Mouse (Mus musculus) monocyte, adult 2 months (primary cell): ENCODE results near the gene Rack1.

Source experiments
- DNase-seq, 2 experiments: peaks; one replicate each; pipeline ENCODE4 v3.0.0; 2022; ENCODE audit warnings: low spot score in 2 of 2, low read depth in 1 of 2

The Rack1 gene

DNA sequence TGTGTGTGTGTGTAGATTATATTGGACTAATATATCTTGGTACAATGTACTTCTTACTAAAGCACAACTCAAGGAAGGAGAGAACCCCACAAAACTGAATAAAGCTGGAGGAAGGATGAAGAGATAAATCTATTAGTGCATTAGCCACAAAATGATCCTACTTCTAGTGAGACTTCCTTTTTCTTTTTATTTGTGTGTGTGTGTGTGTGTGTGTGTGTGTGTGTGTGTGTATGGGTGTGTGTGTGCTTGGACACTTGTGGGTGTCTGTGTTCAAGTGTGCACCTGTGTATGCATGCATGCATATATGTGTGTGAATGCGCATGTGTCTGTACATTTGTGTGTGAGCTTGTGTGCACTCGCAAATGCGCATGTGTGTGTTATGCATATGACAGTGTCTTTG is 6.9 kb upstream of the Rack1 start:
- no peak for DNase-seq

DNA sequence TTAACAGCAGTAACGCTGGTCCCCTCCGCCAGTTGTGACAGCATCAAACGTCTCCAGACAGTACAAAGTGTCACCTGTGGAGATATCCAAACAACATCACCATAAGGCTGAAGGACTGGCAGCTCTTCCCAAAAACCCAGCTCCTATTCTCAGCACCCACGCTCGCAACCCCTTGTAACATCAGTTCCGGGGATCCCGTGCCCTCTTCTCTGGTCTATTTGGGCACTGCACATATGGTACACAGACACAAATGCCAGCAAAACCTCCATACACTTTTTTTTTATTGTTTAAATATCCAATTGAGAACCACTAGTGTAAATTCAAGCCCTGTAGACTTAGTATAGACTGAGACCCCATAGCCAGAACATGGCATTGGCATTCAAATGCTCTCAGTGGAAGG is 4.9 kb upstream of the Rack1 start:
- peak in 1 of 2 experiments; percentile 22 for DNase-seq

GRCm38 (mm10) chr11:48796290-48796689 is 3.8 kb upstream of the Rack1 start:
- no peak for DNase-seq

GRCm38 (mm10) chr11:48797287-48797686 is 2.8 kb upstream of the Rack1 start:
- DNase-seq, result no peak

DNA sequence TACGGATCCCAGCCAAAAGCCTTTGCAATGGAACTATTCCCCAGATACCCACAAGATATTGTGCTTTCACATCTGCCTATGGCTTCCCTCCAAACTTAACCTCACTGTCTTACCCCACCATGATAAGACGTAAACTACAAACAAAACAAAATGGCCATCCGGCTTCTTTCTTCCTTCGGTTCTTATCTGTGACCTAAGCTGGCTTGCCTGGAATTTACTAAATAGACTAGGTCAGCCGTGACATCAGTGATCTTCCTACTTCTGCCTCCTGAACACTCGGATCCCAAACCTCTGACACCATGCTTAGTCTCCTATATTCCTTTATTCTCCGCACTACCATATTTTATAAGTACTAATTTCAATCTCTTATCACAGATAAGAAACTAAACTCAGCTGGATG is 1.8 kb upstream of the Rack1 start:
- no peak for DNase-seq

DNA sequence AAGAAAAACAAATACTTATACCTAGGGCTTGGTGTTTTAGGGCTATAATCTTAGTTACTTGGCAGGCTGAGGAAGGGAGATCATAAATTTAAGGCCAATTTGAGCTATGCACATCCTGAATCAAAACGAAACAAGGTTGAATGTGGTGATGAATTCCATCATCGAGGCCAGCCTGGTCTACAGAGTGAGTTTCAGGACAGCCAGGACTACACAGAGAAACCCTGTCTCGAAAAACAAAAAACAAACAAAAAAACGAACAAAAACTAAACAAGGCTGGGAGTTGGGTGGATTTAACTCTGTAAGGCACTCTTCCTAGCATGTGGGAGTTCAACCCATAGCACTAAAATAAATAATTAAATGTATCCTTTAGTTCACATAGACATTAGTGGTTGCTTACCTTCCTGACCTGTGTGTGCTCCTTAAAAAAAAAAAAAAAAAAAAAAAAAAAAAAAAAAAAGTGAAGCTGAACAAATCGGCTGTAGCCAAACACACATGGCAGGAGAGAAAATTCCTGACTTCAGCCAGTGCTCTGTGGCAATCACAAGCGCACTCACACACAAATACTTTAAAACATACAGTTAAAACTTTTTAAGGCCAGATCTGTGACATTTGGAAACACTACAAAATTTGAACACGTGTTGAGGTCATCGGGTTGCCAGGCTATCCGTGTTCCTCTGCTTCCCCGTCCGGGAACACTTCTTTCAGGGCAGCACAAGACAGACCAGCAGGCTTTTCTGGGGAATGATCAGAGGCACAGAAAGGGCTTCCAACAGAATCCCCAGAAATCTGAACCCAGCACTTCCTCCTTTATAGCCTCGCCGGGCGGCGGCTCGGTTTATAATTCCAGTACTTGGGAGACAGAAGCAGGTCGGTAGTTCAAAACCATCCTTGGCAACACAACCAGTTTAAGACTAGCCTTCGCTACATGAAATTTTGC is 880 bp upstream of the Rack1 start:
- DNase-seq, result no peak

DNA sequence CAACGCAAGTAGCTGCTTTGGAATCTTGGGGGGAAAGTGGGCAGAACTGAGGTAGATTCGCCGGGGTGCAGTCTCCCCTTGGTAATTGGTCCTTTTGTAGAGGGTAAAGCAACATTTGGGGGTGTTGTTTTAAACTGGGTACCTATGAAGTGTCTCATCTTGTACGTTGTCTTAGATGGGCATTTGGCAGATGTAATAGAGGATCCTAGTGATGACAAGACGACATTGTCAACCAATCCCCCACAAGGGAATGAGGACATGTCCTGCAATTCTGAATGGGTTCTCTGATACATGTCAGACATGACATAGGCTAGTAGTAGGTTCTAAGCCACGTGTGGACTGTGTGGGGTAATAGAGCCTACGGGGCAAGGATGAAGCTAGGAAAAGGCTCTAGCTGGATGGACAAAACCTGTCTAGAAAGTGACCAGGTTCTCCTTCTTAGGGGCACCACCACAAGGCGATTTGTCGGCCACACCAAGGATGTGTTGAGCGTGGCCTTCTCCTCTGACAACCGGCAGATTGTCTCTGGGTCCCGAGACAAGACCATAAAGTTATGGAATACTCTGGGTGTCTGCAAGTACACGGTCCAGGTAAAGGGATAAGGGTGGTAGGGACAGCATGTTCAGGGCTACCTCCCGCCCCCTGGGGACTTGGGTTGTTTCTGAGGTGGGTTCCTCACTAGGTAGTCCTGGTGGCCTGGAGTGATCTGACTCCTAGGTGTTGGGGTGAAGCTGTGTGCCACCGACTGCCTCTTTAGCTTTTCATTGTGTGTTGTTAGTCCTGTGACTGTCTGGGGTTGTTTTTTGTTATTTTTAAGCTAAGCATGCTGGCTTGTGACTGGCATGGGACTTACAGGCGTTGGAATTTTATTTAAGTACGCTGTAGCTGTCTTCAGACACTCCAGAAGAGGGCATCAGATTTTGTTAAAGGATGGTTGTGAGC is 2.0 kb downstream of the Rack1 start:
- DNase-seq, result no peak

DNA sequence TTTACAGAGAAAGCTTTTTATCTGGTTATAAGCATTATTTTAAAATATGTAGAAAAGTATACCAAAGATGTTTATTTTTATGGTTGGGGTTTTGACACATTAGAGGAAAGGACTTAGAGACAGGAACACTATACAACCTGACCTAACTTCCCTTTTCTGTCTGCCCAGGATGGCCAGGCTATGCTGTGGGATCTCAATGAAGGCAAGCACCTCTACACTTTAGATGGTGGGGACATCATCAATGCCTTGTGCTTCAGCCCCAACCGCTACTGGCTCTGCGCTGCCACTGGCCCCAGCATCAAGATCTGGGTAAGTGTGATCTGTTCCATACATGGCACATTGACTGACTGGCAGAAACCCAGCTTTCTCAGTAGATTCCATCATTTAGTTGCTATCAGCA is 3.9 kb downstream of the Rack1 start:
- no peak for DNase-seq

- DNase-seq, result no peak
Observed at GRCm38 (mm10) chr11:48804922-48805321, 4.8 kb downstream of the Rack1 start.

GRCm38 (mm10) chr11:48806856-48807562 is 6.9 kb downstream of the Rack1 start:
- no peak for DNase-seq

DNA sequence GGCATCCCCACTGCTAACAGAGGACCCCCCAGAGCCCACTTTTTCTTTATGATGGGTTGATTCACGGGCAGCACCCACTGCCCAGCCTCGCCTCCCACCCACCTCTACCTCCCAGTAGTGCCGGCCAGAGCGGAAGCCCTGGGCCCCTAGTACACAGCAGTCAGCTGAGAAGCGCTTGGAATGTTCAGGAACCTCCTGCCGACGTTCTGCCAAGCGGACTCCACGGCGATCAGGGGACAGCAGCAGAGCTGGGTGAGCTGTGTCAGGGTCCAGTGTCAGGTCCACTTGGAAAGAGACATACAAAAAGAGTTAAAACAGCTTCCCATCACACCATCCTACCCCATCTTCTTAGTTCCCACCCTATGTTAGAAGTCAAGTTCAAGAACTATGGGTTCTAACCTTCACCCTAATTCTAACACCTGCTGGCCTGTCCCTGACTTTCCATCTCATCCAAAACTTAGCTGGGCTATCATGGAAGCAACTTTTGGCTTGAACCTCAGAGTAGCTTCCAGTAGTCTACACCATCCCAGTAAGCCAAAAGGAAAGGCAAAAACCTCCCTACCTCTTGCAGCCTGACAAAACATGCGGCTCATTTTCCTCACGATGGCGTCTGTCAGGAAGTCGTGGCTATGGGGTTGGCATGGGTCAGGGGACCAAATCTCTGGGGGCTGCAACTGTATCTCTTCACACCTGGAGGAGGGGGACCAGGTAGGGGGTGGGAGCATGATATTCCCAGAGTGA is 7.6 kb downstream of the Rack1 start:
- no peak for DNase-seq

- DNase-seq, result no peak
Observed at GRCm38 (mm10) chr11:48808304-48808646, 8.1 kb downstream of the Rack1 start.

GRCm38 (mm10) chr11:48808737-48809433 is 8.8 kb downstream of the Rack1 start:
- DNase-seq, result no peak

DNA sequence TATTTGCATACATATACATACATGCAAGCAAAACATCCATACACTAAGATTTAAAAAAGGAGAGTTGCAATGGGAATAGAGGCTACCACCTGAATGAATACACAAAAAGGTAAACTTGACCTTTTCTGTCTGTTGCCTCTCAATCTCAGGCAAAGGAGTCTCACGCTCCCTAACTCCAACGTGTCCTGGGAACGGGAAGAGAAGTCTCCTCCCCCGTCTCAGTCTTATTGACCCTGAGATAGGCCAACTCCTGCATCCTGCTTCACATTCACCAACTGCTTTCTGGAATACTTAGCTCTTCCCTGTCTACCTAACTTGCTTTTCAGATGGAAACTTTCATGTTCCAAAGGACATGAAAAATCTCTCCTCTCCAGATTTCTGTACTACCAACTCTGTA is 9.3 kb downstream of the Rack1 start:
- DNase-seq, result no peak

GRCm38 (mm10) chr11:48810142-48810541 is 10.0 kb downstream of the Rack1 start:
- DNase-seq, result no peak

DNA sequence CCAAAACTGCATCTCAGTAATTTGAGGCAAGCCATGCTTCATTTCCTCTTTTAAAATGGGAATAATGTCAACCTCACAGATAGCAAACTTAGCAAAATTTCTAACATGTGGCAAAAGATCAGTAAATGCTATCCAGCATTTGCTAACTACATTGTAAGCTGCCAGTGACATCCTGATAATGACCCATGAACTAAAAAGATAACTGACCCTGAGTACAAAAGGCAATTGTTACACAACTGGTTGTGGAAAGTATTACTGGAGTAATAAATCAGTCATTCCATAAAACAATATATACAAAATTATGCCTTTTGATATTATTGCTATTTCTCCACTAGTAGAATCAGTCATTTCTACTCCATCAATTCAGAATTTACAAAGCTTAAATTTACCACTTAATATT is 13.7 kb downstream of the Rack1 start:
- no peak for DNase-seq

- DNase-seq, result no peak
Observed at GRCm38 (mm10) chr11:48815851-48816250, 15.7 kb downstream of the Rack1 start.

- no peak for DNase-seq
Observed at GRCm38 (mm10) chr11:48816281-48816781, 16.2 kb downstream of the Rack1 start.

- peak; percentile 96 to 99 for DNase-seq
Observed at GRCm38 (mm10) chr11:48816800-48817665, 16.9 kb downstream of the Rack1 start, which contains the start of gene Trim41. Trim41 (minus strand) TSS chr11:48817353.
